Mouse (Mus musculus) heart, adult 2 months (tissue): ENCODE data around the gene Mrpl53. TPM values are rescaled to one million over a fixed set of nuclear protein-coding genes. Genes with fewer than 3 reads are reported as not detected.
A peak's percentile ranks its signal among the peaks of the same experiment; 100 is the strongest.

ENCODE experiments used
- DNase-seq, 2 experiments: peaks; one replicate each; pipeline ENCODE4 v3.0.0; 2021
- H3K27ac ChIP-seq: fragments of 200-600 bp; 2 replicates; pipeline ENCODE4 v1.8.1; 2022
- H3K27me3 ChIP-seq: fragments of 200-500 bp; 2 replicates; pipeline ENCODE4 v1.6.1; 2012; ENCODE audit warnings: mild to moderate bottlenecking, low read length, inconsistent platforms, mixed read lengths; ENCODE audit not compliant: control insufficient read depth, insufficient read depth
- H3K36me3 ChIP-seq: fragments of 200-500 bp; 2 replicates; pipeline ENCODE4 v1.6.1; 2012; ENCODE audit warnings: low read length, inconsistent platforms; ENCODE audit not compliant: control insufficient read depth, insufficient read depth
- H3K4me1 ChIP-seq: fragments of 200-500 bp; 2 replicates; pipeline ENCODE4 v1.6.1; 2011; ENCODE audit warnings: low read length; ENCODE audit not compliant: control insufficient read depth, insufficient read depth
- H3K4me3 ChIP-seq: fragments of 200-600 bp; 2 replicates; pipeline ENCODE4 v1.8.1; 2022
- H3K79me2 ChIP-seq: fragments of 200-500 bp; replicated peaks from 2 replicates; pipeline ENCODE4 v1.6.1; 2012; ENCODE audit warnings: mild to moderate bottlenecking, inconsistent platforms, low read length, moderate library complexity, mixed read lengths; ENCODE audit not compliant: control insufficient read depth, insufficient read depth
- H3K9ac ChIP-seq: fragments of 200-500 bp; 2 replicates; pipeline ENCODE4 v1.6.1; 2012; ENCODE audit warnings: low read depth, mild to moderate bottlenecking, control low read depth, inconsistent platforms, low read length, mixed read lengths
- CTCF ChIP-seq: fragments of 200-600 bp; IDR thresholded peaks from 2 replicates; pipeline ENCODE4 v1.8.1; 2022; ENCODE audit warnings: antibody characterized with exemption, mild to moderate bottlenecking, moderate library complexity
- EP300 ChIP-seq: fragments of 200-500 bp; IDR thresholded peaks from 2 replicates; pipeline ENCODE4 v1.6.1; 2011; ENCODE audit warnings: low read depth, low read length, control low read depth; ENCODE audit not compliant: insufficient read depth
- POLR2A ChIP-seq: fragments of 200-500 bp; IDR thresholded peaks from 2 replicates; pipeline ENCODE4 v1.6.1; 2011; ENCODE audit warnings: mild to moderate bottlenecking, low read depth, low read length, control low read depth; ENCODE audit not compliant: insufficient read depth
- WGBS: fragments of 180-500 bp; shearing (Covaris S2); methylation state at CpG from one replicate; pipeline ENCODE4 v1.1.7; 2018; 5-methylcytosine and 5-hydroxymethylcytosine counted together
- intact Hi-C: fragments of 180-260 bp; cut with DNase I; formaldehyde crosslinking; loops from one replicate; pipeline ENCODE4 v1.15.1; 2025
- polyA plus RNA-seq: library from polyadenylated mRNA; depleted of rRNA; stranded (reverse); fragments of >200 nt; gene quantifications from 2 replicates; pipeline ENCODE4 v1.2.3, GENCODE M21; 2012
- total RNA-seq, 2 experiments: library from RNA; stranded (reverse); gene quantifications; 2 replicates each; pipeline ENCODE4 v1.2.3; 2021

Mrpl53 gene
- total and polyA plus RNA-seq, 3 experiments: 113 to 131 (median 129) TPM

GRCm38 (mm10) chr6:83069488-83070246 lies 39.2 kb upstream of the Mrpl53 start:
- no peaks in the 10 kb centered on the region for H3K36me3 ChIP-seq
- H3K9ac ChIP-seq: no peak overlapping the region
- intact Hi-C loops: no loop called here
- H3K79me2 ChIP-seq: no peaks in the 10 kb centered on the region
- peak in 1 of 2 experiments; percentile 44 for DNase-seq
- H3K27ac ChIP-seq: no peak overlapping the region
- no peak for TF ChIP-seq POLR2A
- TF ChIP-seq EP300: no peak
- TF ChIP-seq CTCF: no peak
- H3K4me3 ChIP-seq: no peak overlapping the region
- H3K27me3 ChIP-seq: peaks cover 42% of the 10 kb centered on the region
- no peaks in the 10 kb centered on the region for H3K4me1 ChIP-seq
- WGBS: 2% methylated on average over 69 of the region's 69 CpGs

GRCm38 (mm10) chr6:83070247-83070310 lies 38.8 kb upstream of the Mrpl53 start, which contains the start of gene Tlx2:
TSS of gene Tlx2 (minus strand) at chr6:83070293.
- peaks cover 40% of the 10 kb centered on the region for H3K27me3 ChIP-seq
- intact Hi-C loops: no loop called here

GRCm38 (mm10) chr6:83070311-83071219 lies 38.3 kb upstream of the Mrpl53 start:
- TF ChIP-seq EP300: no peak
- TF ChIP-seq POLR2A: no peak
- no peak for TF ChIP-seq CTCF
- no peak overlapping the region for H3K4me3 ChIP-seq
- no peak overlapping the region for H3K27ac ChIP-seq
- WGBS: 2% methylated on average over 56 of the region's 58 CpGs
- H3K79me2 ChIP-seq: no peaks in the 10 kb centered on the region
- intact Hi-C loops: no loop called here
- no peaks in the 10 kb centered on the region for H3K4me1 ChIP-seq
- no peaks in the 10 kb centered on the region for H3K36me3 ChIP-seq
- peaks cover 40% of the 10 kb centered on the region for H3K27me3 ChIP-seq
- DNase-seq: peak; percentile 45 to 67
- no peak overlapping the region for H3K9ac ChIP-seq

More at GRCm38 (mm10) chr6:83070247-83070310, 38.8 kb upstream of the Mrpl53 start, which contains the start of gene Tlx2:
- Histone ChIP-seq H3K4me3 (no peak within 1 kb of the TSS), H3K9ac (no peak within 1 kb of the TSS), H3K79me2 (no peaks in the 10 kb centered on the region), H3K36me3 (no peaks in the 10 kb centered on the region), H3K4me1 (no peaks in the 10 kb centered on the region), H3K27ac (no peak within 1 kb of the TSS)
- WGBS: 0% methylated on average over 3 of the region's 10 CpGs
- no peak for DNase-seq
- TF ChIP-seq EP300: no peak
- TF ChIP-seq POLR2A: no peak
- no peak for TF ChIP-seq CTCF

- peak in 1 of 2 experiments; percentile 39 for DNase-seq
- Histone ChIP-seq H3K27ac (no peak overlapping the region), H3K79me2 (no peaks in the 10 kb centered on the region), H3K27me3 (peaks cover 38% of the 10 kb centered on the region), H3K4me1 (no peaks in the 10 kb centered on the region), H3K4me3 (no peak overlapping the region), H3K9ac (no peak overlapping the region), H3K36me3 (no peaks in the 10 kb centered on the region)
- intact Hi-C loops: no loop called here
- TF ChIP-seq POLR2A: no peak
- no peak for TF ChIP-seq EP300
- no peak for TF ChIP-seq CTCF
- WGBS: 4% methylated on average over 24 of the region's 24 CpGs
Observed at GRCm38 (mm10) chr6:83071220-83071619, 37.6 kb upstream of the Mrpl53 start.

GRCm38 (mm10) chr6:83074979-83075378 lies 33.9 kb upstream of the Mrpl53 start:
- intact Hi-C loops: no loop called here

More at GRCm38 (mm10) chr6:83074979-83075378, 33.9 kb upstream of the Mrpl53 start:
- peaks cover 4% of the 10 kb centered on the region for H3K4me1 ChIP-seq
- H3K27me3 ChIP-seq: peaks cover 21% of the 10 kb centered on the region
- no peak overlapping the region for H3K27ac ChIP-seq
- TF ChIP-seq EP300 (no peak), CTCF (peak; percentile 39)
- H3K36me3 ChIP-seq: no peaks in the 10 kb centered on the region
- H3K9ac ChIP-seq: no peak overlapping the region
- no peaks in the 10 kb centered on the region for H3K79me2 ChIP-seq
- H3K4me3 ChIP-seq: no peak overlapping the region
- WGBS: 16% methylated on average over 2 of the region's 2 CpGs
- DNase-seq: no peak
